Mouse (Mus musculus): ENCODE data around the gene Vti1a. TPM values are rescaled to one million over a fixed set of nuclear protein-coding genes. Genes with fewer than 3 reads are reported as not detected.

Gene Vti1a
- polyA plus RNA-seq, 1 experiment from 2014 or later, result 27.8 TPM

DNA sequence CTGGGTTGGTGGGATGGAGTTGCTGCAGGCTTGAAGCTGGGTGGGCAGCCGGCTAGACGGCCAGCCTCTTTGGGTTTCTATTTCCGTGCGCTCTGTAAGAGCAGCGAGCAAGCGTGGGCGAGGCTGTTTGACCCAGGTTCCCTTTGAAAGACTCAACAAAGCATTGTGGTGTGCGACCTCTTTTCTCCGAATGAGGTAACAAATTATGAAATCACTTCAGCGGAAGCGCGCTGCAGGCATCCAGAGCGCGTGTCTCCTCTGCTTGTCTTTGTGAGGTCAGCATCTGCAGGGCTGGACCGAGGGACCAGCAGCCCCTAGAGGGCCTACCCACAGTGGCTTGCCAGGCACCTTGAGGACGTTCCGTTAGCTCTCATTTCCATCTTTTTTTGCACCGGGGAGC is 306.7 kb downstream of the Vti1a start:
- ATAC-seq (ENCODE audit: borderline replicate concordance, extremely low read depth, low FRiP score, low TSS enrichment), result no peak
- no peak overlapping the region for H3K27ac ChIP-seq
- peaks cover 15% of the 10 kb centered on the region for H3K4me1 ChIP-seq
- no peaks in the 10 kb centered on the region for H3K36me3 ChIP-seq
- H3K4me3 ChIP-seq, result no peak overlapping the region
- no peaks in the 10 kb centered on the region for H3K9me3 ChIP-seq
- H3K27me3 ChIP-seq, result no peaks in the 10 kb centered on the region
- WGBS, result 72% methylated on average over 18 of the region's 18 CpGs
- no peak overlapping the region for H3K4me2 ChIP-seq
- no peak overlapping the region for H3K9ac ChIP-seq

DNA sequence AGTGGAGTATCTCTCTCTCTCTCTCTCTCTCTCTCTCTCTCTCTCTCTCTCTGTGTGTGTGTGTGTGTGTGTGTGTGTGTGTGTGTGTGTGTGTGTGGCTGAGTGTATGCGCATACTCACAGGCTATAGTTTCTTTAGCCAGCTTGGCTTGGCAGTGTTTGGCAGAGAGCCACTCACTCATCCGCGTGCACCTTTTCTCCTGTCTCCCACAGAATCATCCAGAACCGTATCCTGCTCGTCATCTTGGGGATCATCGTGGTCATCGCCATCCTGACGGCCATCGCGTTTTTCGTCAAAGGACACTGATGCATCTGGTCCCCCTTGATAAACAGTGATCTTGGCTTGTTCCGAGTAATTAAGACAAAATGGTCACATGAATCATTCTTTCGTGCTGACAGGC is 307.5 kb downstream of the Vti1a start:
- Histone ChIP-seq H3K4me2 (no peak overlapping the region), H3K9me3 (no peaks in the 10 kb centered on the region), H3K4me1 (peaks cover 15% of the 10 kb centered on the region), H3K4me3 (no peak overlapping the region), H3K9ac (no peak overlapping the region), H3K36me3 (no peaks in the 10 kb centered on the region), H3K27ac (no peak overlapping the region), H3K27me3 (no peaks in the 10 kb centered on the region)
- WGBS, result 74% methylated on average over 13 of the region's 13 CpGs
- ATAC-seq (ENCODE audit: borderline replicate concordance, extremely low read depth, low FRiP score, low TSS enrichment), result no peak

DNA sequence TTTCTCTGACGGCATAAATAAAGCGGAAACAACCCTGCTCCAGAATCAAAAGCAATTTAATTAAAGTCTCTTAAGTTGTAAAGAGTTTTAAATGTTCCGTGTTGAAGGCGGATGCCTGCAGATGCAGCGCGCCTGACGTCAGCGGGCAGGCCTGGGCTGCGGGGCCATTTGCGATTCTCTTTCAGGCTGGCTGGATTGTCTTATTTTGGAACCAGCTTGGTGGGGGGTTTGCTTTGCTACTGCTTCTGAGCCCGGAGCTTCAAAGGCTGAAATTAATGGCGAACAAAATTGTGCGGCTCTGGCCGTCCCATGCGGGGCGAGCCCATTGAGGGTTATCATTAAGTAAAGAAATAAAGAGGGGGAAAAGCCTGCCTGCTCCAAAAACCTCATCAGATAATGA is 310.4 kb downstream of the Vti1a start:
- ATAC-seq (ENCODE audit: borderline replicate concordance, extremely low read depth, low FRiP score, low TSS enrichment), result no peak
- Histone ChIP-seq H3K36me3 (no peaks in the 10 kb centered on the region), H3K27ac (no peak overlapping the region), H3K9ac (no peak overlapping the region), H3K9me3 (no peaks in the 10 kb centered on the region), H3K4me2 (no peak overlapping the region), H3K27me3 (no peaks in the 10 kb centered on the region), H3K4me1 (peaks cover under 1% of the 10 kb centered on the region; the same call in 1 of the 2 replicates), H3K4me3 (no peak overlapping the region)
- 72% methylated on average over 16 of the region's 16 CpGs for WGBS

DNA sequence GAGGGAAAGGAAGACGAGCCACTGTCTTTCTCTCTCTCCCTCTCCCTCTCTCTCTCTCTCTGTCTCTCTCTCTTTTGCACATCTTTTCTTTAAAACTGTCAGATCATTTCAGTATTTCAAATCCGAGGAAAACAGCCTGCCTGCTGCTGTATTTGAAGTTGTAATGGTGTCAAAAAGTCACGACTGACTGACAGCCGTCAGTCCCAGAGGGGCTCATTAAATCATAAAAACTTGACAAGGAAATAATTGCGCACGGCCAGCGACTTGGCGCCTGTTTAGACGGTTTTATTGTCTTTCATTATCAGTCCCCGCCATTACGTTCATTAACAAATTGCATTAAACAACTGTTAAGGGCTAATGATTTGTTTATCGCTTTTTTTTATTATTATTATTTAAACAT is 310.9 kb downstream of the Vti1a start:
- H3K9ac ChIP-seq, result no peak overlapping the region
- WGBS, result 81% methylated on average over 12 of the region's 12 CpGs
- ATAC-seq (ENCODE audit: borderline replicate concordance, extremely low read depth, low FRiP score, low TSS enrichment), result no peak
- no peak overlapping the region for H3K4me3 ChIP-seq
- no peaks in the 10 kb centered on the region for H3K27me3 ChIP-seq
- no peaks in the 10 kb centered on the region for H3K9me3 ChIP-seq
- H3K36me3 ChIP-seq, result no peaks in the 10 kb centered on the region
- no peak overlapping the region for H3K27ac ChIP-seq
- H3K4me2 ChIP-seq, result no peak overlapping the region
- H3K4me1 ChIP-seq, result no peaks in the 10 kb centered on the region

DNA sequence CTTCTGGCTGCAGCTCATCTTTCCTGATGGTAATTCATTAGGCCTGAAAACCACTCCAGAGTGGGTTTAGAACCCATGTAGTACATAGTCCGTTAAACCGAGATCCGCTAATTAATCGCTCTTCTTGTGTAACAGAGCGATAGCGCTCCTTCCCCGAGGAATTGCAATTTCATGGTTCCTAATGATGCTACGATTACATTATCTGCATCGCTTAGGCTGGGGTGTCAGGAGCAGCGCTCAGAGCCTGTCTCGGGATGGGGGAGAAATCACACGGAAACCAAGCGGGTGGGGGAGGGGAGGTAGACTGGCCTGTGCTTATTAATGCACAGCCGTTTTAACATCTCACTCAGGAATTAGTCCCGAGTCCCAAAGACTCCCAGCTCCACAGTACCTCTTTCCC is 319.4 kb downstream of the Vti1a start:
- H3K4me2 ChIP-seq, result no peak overlapping the region
- H3K4me3 ChIP-seq, result no peak overlapping the region
- H3K9me3 ChIP-seq, result no peaks in the 10 kb centered on the region
- H3K9ac ChIP-seq, result no peak overlapping the region
- H3K27me3 ChIP-seq, result no peaks in the 10 kb centered on the region
- H3K4me1 ChIP-seq, result no peaks in the 10 kb centered on the region
- H3K27ac ChIP-seq, result no peak overlapping the region
- H3K36me3 ChIP-seq, result no peaks in the 10 kb centered on the region
- ATAC-seq (ENCODE audit: borderline replicate concordance, extremely low read depth, low FRiP score, low TSS enrichment), result no peak
- 69% methylated on average over 15 of the region's 15 CpGs for WGBS

DNA sequence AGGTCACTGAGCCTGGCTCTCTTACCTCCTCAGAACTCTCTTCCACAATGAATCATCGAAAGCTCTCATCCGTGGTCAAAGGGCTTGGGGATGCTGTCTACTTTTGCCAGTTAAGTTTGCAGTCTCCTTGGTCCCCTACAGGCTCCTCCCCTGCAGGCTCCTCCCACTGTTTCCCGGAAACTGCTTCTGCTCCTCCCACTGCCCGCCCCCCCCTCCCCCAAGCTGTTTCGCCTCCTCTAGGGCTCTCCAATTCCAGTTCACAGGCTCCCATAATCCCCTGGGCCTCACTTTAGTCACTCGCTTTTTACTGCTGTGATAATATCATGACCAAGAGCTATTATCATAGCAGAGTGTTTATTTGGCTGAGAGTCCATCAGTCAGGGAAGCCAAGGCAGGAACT is 324.2 kb downstream of the Vti1a start:
- Histone ChIP-seq H3K9ac (no peak overlapping the region), H3K4me2 (no peak overlapping the region), H3K36me3 (no peaks in the 10 kb centered on the region), H3K27ac (no peak overlapping the region), H3K4me3 (no peak overlapping the region), H3K4me1 (no peaks in the 10 kb centered on the region), H3K27me3 (no peaks in the 10 kb centered on the region; the same call in 1 of the 2 replicates), H3K9me3 (no peaks in the 10 kb centered on the region)
- ATAC-seq (ENCODE audit: borderline replicate concordance, extremely low read depth, low FRiP score, low TSS enrichment), result no peak
- 78% methylated on average over 6 of the region's 6 CpGs for WGBS

DNA sequence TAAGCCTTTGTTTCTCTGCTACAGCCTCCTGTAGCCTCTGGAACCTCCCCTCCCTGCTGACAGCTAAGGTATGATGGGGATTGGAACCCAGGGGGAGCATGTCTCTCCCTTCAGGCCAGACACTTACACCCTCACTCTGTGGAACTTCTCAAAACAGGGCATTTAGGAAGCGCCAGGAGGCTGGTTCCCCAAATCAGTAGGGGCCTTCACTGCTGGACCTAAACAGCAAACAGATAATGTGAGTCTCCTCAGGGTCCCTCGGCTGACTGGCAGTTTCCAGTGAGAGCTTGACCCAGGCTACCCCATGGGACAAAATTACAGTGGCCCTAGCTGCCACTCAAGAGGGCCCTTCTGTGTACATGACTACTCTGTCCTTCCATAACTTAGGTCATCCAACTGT is 325.8 kb downstream of the Vti1a start:
- H3K27ac ChIP-seq, result no peak overlapping the region
- H3K4me3 ChIP-seq, result no peak overlapping the region
- WGBS, result 86% methylated on average over 2 of the region's 2 CpGs
- H3K36me3 ChIP-seq, result no peaks in the 10 kb centered on the region
- no peaks in the 10 kb centered on the region for H3K9me3 ChIP-seq
- no peaks in the 10 kb centered on the region; the same call in 1 of the 2 replicates for H3K27me3 ChIP-seq
- H3K9ac ChIP-seq, result no peak overlapping the region
- no peaks in the 10 kb centered on the region for H3K4me1 ChIP-seq
- ATAC-seq (ENCODE audit: borderline replicate concordance, extremely low read depth, low FRiP score, low TSS enrichment), result no peak
- no peak overlapping the region for H3K4me2 ChIP-seq

DNA sequence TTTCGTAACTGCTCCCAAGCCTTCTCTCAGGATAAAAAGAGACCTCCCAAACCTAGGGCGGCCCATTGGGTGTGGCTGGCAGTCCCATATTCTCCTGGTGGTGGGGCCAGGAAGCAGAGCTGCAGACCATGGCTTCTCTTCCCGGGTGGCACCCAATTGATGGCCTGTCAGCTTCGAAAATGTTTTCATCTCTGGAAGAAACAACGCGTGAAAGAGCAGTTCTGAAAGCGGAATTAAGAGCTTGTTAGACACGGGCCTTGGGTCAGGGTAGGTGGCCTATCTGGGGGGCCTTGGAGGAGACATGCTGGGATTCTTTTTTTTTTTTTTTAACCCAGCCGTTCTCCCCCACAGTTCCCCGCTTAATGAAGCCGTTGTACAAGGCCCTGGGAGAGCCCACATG is 326.3 kb downstream of the Vti1a start:
- Histone ChIP-seq H3K9me3 (no peaks in the 10 kb centered on the region), H3K9ac (no peak overlapping the region), H3K27ac (no peak overlapping the region), H3K27me3 (no peaks in the 10 kb centered on the region; the same call in 1 of the 2 replicates), H3K4me3 (no peak overlapping the region), H3K4me1 (no peaks in the 10 kb centered on the region), H3K36me3 (no peaks in the 10 kb centered on the region), H3K4me2 (no peak overlapping the region)
- no peak for ATAC-seq (ENCODE audit: borderline replicate concordance, extremely low read depth, low FRiP score, low TSS enrichment)
- 57% methylated on average over 11 of the region's 11 CpGs for WGBS

DNA sequence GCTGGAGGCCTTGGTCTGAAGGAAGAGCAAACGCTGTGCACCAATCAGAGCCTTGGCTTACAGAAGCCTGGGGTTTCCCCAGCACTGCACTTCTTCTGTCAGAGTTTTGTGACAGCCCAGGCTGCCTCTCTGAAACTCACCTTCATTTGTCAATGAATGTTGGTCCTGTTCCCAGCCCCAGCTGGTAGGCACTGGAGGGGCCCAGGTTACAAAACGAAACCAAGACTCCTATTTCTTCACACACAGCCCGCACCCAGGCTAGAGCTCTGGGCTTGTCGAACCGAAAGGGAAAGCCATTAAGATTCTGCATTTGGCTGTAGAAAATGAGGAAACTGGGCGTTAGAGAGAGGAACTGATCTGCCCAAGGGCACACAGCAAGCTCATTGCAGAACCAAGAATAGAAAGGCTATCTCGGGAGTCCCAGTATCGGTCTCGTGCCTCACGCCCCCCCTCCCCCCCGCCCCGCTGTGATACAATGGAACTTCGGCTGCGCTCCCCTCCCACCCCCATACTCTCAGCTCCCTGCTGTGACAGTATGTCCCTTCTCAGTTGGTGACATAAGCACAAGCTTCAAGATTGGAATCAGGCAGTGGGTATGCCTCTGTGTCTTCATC is 327.3 kb downstream of the Vti1a start:
- 11% methylated on average over 14 of the region's 14 CpGs for WGBS
- no peaks in the 10 kb centered on the region for H3K36me3 ChIP-seq
- H3K4me2 ChIP-seq, result peak overlapping the region; percentile 53
- no peaks in the 10 kb centered on the region for H3K4me1 ChIP-seq
- ATAC-seq (ENCODE audit: borderline replicate concordance, extremely low read depth, low FRiP score, low TSS enrichment), result peak; percentile 66; the same call in 1 of the 2 replicates
- no peak overlapping the region for H3K27ac ChIP-seq
- H3K9me3 ChIP-seq, result no peaks in the 10 kb centered on the region
- H3K9ac ChIP-seq, result peak overlapping the region; percentile 12; the same call in 1 of the 2 replicates
- H3K27me3 ChIP-seq, result no peaks in the 10 kb centered on the region; the same call in 1 of the 2 replicates
- peak overlapping the region; percentile 38 for H3K4me3 ChIP-seq

DNA sequence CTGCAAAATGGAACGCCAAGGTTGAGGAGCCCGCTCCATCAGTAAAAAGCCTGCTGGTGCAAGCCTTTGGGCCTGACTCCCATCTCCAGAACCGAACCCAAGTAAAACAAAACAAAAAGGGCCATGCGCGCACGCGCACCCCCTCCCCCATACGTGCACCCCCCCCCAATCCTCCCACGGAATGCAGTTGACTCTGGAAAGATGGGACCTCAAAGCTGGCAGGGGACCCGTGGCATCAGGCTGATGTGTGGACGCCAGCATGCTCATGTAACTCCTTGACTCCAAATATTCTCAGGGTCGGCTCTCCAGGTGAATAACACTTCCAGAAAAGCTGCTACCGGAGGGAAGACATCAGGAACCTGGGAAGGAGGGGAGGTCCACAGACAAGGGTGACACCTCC is 327.8 kb downstream of the Vti1a start:
- 0 out of 2 replicates have a peak overlapping the region, but pooled peaks have one; percentile 12 for H3K9ac ChIP-seq
- ATAC-seq (ENCODE audit: borderline replicate concordance, extremely low read depth, low FRiP score, low TSS enrichment), result no peak
- no peaks in the 10 kb centered on the region for H3K4me1 ChIP-seq
- no peaks in the 10 kb centered on the region; the same call in 1 of the 2 replicates for H3K27me3 ChIP-seq
- H3K36me3 ChIP-seq, result no peaks in the 10 kb centered on the region
- H3K9me3 ChIP-seq, result no peaks in the 10 kb centered on the region
- no peak overlapping the region for H3K27ac ChIP-seq
- 67% methylated on average over 13 of the region's 13 CpGs for WGBS
- H3K4me2 ChIP-seq, result peak overlapping the region; percentile 53
- H3K4me3 ChIP-seq, result peak overlapping the region; percentile 38

DNA sequence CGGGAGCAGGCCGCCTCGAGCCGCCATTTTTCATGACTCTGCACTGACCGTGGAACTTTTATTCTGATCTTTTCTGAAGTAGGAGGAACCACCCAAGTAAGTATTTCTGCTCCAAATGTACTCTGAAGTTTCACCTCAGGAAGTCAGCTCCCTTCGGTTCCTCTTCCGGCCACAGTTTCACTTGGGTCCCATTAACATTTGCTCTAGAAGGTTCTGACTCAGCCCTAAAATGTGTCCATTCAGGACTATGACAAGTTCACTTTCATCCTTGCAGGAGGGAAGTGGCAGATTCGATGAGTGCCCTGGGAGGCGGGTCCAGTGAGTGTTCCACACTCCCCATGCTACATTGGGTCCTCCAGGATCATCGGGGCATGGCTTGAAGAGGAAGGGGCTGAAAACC is 333.3 kb downstream of the Vti1a start:
- Histone ChIP-seq H3K4me3 (no peak overlapping the region), H3K4me2 (no peak overlapping the region), H3K9me3 (no peaks in the 10 kb centered on the region), H3K27me3 (no peaks in the 10 kb centered on the region; the same call in 1 of the 2 replicates), H3K9ac (no peak overlapping the region), H3K4me1 (no peaks in the 10 kb centered on the region), H3K36me3 (no peaks in the 10 kb centered on the region), H3K27ac (no peak overlapping the region)
- no peak for ATAC-seq (ENCODE audit: borderline replicate concordance, extremely low read depth, low FRiP score, low TSS enrichment)
- WGBS, result 91% methylated on average over 10 of the region's 10 CpGs

DNA sequence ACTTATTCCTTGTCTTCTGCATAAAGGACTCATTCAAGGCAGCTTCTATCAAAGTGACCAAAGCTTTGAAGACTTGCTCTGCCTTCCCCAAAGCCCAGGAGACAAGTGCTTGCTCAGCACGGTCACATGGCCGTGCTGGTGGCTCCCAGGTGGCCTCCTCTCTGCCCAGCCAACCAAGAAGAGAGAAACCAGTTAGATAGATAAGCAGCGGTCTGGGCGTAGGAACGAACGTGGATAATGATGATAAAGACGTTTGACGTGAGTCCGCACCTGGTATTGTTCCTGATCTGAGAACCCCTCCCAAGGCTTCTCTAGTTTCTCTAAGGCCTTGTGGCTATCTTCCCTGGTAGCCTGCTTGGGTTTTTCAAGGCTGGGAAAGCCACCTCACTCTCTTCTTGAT is 334.9 kb downstream of the Vti1a start:
- H3K4me1 ChIP-seq, result no peaks in the 10 kb centered on the region
- no peak for ATAC-seq (ENCODE audit: borderline replicate concordance, extremely low read depth, low FRiP score, low TSS enrichment)
- H3K36me3 ChIP-seq, result no peaks in the 10 kb centered on the region
- H3K9ac ChIP-seq, result no peak overlapping the region
- no peaks in the 10 kb centered on the region for H3K9me3 ChIP-seq
- H3K4me3 ChIP-seq, result no peak overlapping the region
- no peak overlapping the region for H3K4me2 ChIP-seq
- 72% methylated on average over 9 of the region's 9 CpGs for WGBS
- no peaks in the 10 kb centered on the region for H3K27me3 ChIP-seq
- H3K27ac ChIP-seq, result no peak overlapping the region
